Mouse (Mus musculus) hindbrain, embryonic 15.5 days (tissue): ENCODE results near the gene Klhl31. TPM values are rescaled to one million over a fixed set of nuclear protein-coding genes. Genes with fewer than 3 reads are reported as not detected.

Experiments used
- ATAC-seq: fragments of 200-750 bp; cut with Nextera tagmentation; 2 replicates; pipeline ENCODE4 v1.8.0; 2017; ENCODE audit warnings: low read depth, moderate number of reproducible peaks, moderate TSS enrichment; ENCODE audit not compliant: low FRiP score
- H3K27ac ChIP-seq: fragments of 300-500 bp; sonication (generic); replicated peaks from 2 replicates; pipeline ENCODE4 v1.5.1; 2015; ENCODE audit warnings: mild to moderate bottlenecking, inconsistent platforms
- H3K27me3 ChIP-seq: fragments of 300-500 bp; sonication (generic); 2 replicates; pipeline ENCODE4 v1.6.1; 2015; ENCODE audit warnings: control low read depth, inconsistent platforms
- H3K36me3 ChIP-seq: fragments of 300-500 bp; sonication (generic); 2 replicates; pipeline ENCODE4 v1.6.1; 2015; ENCODE audit warnings: control low read depth, inconsistent platforms
- H3K4me1 ChIP-seq: fragments of 300-500 bp; sonication (generic); replicated peaks from 2 replicates; pipeline ENCODE4 v1.6.1; 2015; ENCODE audit warnings: control low read depth, inconsistent platforms
- H3K4me2 ChIP-seq: fragments of 300-500 bp; sonication (generic); 2 replicates; pipeline ENCODE4 v1.6.1; 2015; ENCODE audit warnings: moderate library complexity, mild to moderate bottlenecking, inconsistent platforms
- H3K4me3 ChIP-seq: fragments of 300-500 bp; sonication (generic); 2 replicates; pipeline ENCODE4 v1.5.1; 2015; ENCODE audit warnings: mild to moderate bottlenecking, inconsistent platforms
- H3K9ac ChIP-seq: fragments of 300-500 bp; sonication (generic); 2 replicates; pipeline ENCODE4 v1.6.1; 2015; ENCODE audit warnings: inconsistent platforms
- H3K9me3 ChIP-seq: fragments of 300-500 bp; sonication (generic); 2 replicates; pipeline ENCODE4 v1.6.1; 2016; ENCODE audit warnings: control low read depth, inconsistent platforms
- WGBS: fragments of 180-500 bp; shearing (Covaris S2); methylation state at CpG from one replicate; pipeline ENCODE4 v1.1.7; 2015; 5-methylcytosine and 5-hydroxymethylcytosine counted together
- polyA plus RNA-seq: library from polyadenylated mRNA; unstranded; fragments of >200 nt; fragmentation: Nextera tagmentation; extraction: Ambion mirVana; gene quantifications from 2 replicates; pipeline ENCODE4 v1.2.1, GENCODE M21; 2015

Gene Klhl31
- polyA plus RNA-seq, 1 experiment from 2014 or later, result 0.25 TPM

- no peak overlapping the region for H3K27ac ChIP-seq
- H3K9ac ChIP-seq, result no peak overlapping the region
- 36% methylated on average over 7 of the region's 7 CpGs for WGBS
- H3K4me2 ChIP-seq, result no peak overlapping the region
- ATAC-seq, result no peak
- no peaks in the 10 kb centered on the region for H3K9me3 ChIP-seq
- no peak overlapping the region for H3K4me3 ChIP-seq
- no peaks in the 10 kb centered on the region for H3K4me1 ChIP-seq
- no peaks in the 10 kb centered on the region for H3K36me3 ChIP-seq
- H3K27me3 ChIP-seq, result no peaks in the 10 kb centered on the region
Measured at GRCm38 (mm10) chr9:77607840-77608239, 28.5 kb upstream of the Klhl31 start.

GRCm38 (mm10) chr9:77610811-77611210 lies 25.5 kb upstream of the Klhl31 start:
- no peaks in the 10 kb centered on the region for H3K27me3 ChIP-seq
- ATAC-seq, result no peak
- no peak overlapping the region for H3K9ac ChIP-seq
- H3K4me2 ChIP-seq, result no peak overlapping the region
- no peak overlapping the region for H3K4me3 ChIP-seq
- no peak overlapping the region for H3K27ac ChIP-seq
- no peaks in the 10 kb centered on the region for H3K36me3 ChIP-seq
- H3K4me1 ChIP-seq, result no peaks in the 10 kb centered on the region
- no peaks in the 10 kb centered on the region for H3K9me3 ChIP-seq

DNA sequence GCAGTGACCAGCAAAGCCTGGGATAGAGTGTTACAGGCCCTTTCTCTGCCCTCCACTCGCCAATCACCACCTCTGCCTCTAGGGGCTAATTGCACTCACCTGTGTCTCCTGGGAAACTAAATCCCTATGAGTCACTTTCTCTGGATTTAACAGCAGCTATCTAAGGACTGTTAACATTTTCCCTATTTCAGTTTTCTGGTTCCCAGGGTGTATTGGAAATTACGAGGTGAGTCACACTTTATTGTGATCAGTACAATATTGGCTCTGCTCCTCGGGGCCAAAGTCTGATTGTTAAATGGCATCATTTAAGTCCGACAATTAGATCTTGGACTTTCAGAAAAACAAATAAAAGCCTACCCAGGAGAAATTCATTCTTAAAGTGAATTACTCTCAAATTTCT lies 24.0 kb upstream of the Klhl31 start:
- no peak overlapping the region for H3K9ac ChIP-seq
- ATAC-seq, result no peak
- H3K9me3 ChIP-seq, result no peaks in the 10 kb centered on the region
- H3K4me3 ChIP-seq, result no peak overlapping the region
- H3K4me2 ChIP-seq, result no peak overlapping the region
- H3K27ac ChIP-seq, result no peak overlapping the region
- WGBS, result 80% methylated on average over 4 of the region's 4 CpGs
- H3K4me1 ChIP-seq, result no peaks in the 10 kb centered on the region
- no peaks in the 10 kb centered on the region for H3K27me3 ChIP-seq
- no peaks in the 10 kb centered on the region for H3K36me3 ChIP-seq

DNA sequence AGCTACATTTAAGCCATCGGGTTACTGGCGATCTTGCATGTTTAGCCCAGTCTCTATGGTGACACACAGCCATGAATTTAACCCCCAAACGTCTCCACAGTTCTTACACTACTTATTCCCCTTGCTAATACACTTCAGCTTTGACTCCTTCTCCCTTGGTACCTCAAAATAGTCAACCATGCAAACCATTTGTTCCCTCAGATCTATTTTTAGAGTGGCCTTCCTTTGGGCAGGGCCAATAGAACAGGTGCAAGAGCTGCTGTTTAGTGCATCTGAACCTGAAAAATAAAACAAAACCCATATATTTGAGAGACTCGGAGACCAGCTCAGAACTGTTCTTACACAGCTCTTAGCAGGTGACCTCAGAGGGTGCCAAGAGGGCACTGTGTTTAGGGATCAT lies 20.4 kb upstream of the Klhl31 start:
- Histone ChIP-seq H3K36me3 (no peaks in the 10 kb centered on the region), H3K27ac (no peak overlapping the region), H3K9me3 (no peaks in the 10 kb centered on the region), H3K4me3 (no peak overlapping the region), H3K27me3 (no peaks in the 10 kb centered on the region), H3K9ac (no peak overlapping the region), H3K4me2 (no peak overlapping the region), H3K4me1 (no peaks in the 10 kb centered on the region)
- WGBS, result 60% methylated on average over 4 of the region's 4 CpGs
- no peak for ATAC-seq

DNA sequence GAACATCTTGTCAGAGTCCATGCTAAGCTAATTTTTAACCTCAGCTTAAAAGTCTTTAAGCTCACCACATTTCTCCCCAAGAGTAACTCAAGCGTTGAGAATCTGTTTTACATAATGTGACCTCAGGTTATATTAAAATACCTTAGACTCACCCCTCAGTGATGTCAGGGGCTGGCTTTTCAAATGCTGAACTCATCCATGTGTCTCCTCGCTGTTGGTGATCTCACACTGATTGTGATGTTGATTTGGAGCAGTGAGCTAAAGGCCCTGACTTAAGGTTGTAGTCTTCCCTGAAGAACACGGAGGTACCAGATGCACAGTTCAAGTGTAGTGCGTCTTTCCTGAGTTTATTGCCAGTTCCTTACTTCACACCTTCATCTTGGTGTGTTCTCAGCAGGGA lies 19.5 kb upstream of the Klhl31 start:
- H3K4me3 ChIP-seq, result no peak overlapping the region
- H3K9ac ChIP-seq, result no peak overlapping the region
- H3K4me1 ChIP-seq, result no peaks in the 10 kb centered on the region
- WGBS, result 50% methylated on average over 4 of the region's 4 CpGs
- no peak overlapping the region for H3K4me2 ChIP-seq
- ATAC-seq, result no peak
- H3K36me3 ChIP-seq, result no peaks in the 10 kb centered on the region
- H3K9me3 ChIP-seq, result no peaks in the 10 kb centered on the region
- H3K27ac ChIP-seq, result no peak overlapping the region
- H3K27me3 ChIP-seq, result no peaks in the 10 kb centered on the region

DNA sequence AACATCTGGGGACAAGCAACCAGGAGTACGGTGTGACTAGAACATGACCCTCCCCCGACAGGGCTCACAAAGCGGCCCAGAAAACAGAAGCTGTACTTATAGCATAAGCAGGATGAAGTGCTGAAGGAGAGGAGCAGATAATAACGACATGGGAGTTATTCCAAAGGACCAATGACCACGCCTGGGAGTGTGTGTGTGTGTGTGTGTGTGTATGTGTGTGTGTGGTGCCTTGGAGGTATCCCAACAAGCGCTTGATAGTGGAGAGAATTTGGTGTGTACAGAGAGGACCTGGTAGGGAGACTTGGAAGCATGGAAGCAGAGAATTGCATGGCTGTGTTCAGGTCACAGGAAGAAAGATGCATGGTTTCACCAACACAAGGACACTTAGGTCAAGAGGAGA lies 18.5 kb upstream of the Klhl31 start:
- H3K9ac ChIP-seq, result no peak overlapping the region
- 90% methylated on average over 6 of the region's 6 CpGs for WGBS
- H3K4me3 ChIP-seq, result no peak overlapping the region

GRCm38 (mm10) chr9:77618392-77618791 lies 17.9 kb upstream of the Klhl31 start:
- Histone ChIP-seq H3K27ac (no peak overlapping the region), H3K4me1 (no peaks in the 10 kb centered on the region), H3K9ac (no peak overlapping the region), H3K27me3 (no peaks in the 10 kb centered on the region), H3K4me2 (no peak overlapping the region), H3K4me3 (no peak overlapping the region), H3K9me3 (no peaks in the 10 kb centered on the region), H3K36me3 (no peaks in the 10 kb centered on the region)
- ATAC-seq, result no peak
- 80% methylated on average over 2 of the region's 2 CpGs for WGBS

More for the DNA sequence above, 18.5 kb upstream of the Klhl31 start:
- Histone ChIP-seq H3K4me1 (no peaks in the 10 kb centered on the region), H3K4me2 (no peak overlapping the region), H3K27ac (no peak overlapping the region), H3K27me3 (no peaks in the 10 kb centered on the region), H3K36me3 (no peaks in the 10 kb centered on the region), H3K9me3 (no peaks in the 10 kb centered on the region)
- no peak for ATAC-seq

- H3K4me2 ChIP-seq, result no peak overlapping the region
- H3K4me3 ChIP-seq, result no peak overlapping the region
- H3K36me3 ChIP-seq, result no peaks in the 10 kb centered on the region
- H3K9me3 ChIP-seq, result no peaks in the 10 kb centered on the region
- H3K27ac ChIP-seq, result no peak overlapping the region
- H3K4me1 ChIP-seq, result no peaks in the 10 kb centered on the region
- H3K9ac ChIP-seq, result no peak overlapping the region
- 0 out of 2 replicates have a peak, but pooled peaks have one; percentile 34 for ATAC-seq
- no peaks in the 10 kb centered on the region for H3K27me3 ChIP-seq
- 82% methylated on average over 6 of the region's 6 CpGs for WGBS
Measured at GRCm38 (mm10) chr9:77620077-77620476, 16.2 kb upstream of the Klhl31 start.

- Histone ChIP-seq H3K9ac (no peak overlapping the region), H3K4me1 (no peaks in the 10 kb centered on the region), H3K4me2 (no peak overlapping the region), H3K36me3 (no peaks in the 10 kb centered on the region), H3K27me3 (no peaks in the 10 kb centered on the region), H3K27ac (no peak overlapping the region), H3K9me3 (no peaks in the 10 kb centered on the region), H3K4me3 (no peak overlapping the region)
- peak; percentile 73; the same call in 1 of the 2 replicates for ATAC-seq
- 35% methylated on average over 2 of the region's 2 CpGs for WGBS
Measured at GRCm38 (mm10) chr9:77620482-77620881, 15.8 kb upstream of the Klhl31 start.

DNA sequence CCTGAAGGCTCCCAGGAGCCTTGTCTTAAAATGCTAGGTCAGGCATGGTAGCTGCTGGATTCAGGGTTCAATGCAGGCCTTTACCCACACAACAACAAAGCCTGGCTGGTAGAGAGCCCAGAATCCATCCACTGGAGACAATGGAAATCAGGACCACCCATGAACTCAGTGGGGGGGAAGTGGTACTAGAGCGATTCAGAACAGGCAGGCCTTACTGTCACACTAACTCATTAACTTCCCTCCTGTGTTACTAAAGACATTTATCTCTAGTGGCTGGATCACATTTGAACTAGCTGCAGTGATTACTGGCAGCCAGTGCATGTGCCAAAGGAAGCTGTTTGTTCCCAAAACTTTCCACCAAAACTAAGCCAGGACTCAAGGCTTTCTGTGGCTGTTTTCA lies 13.4 kb upstream of the Klhl31 start:
- Histone ChIP-seq H3K4me2 (no peak overlapping the region), H3K27ac (no peak overlapping the region), H3K27me3 (no peaks in the 10 kb centered on the region), H3K4me3 (no peak overlapping the region), H3K36me3 (no peaks in the 10 kb centered on the region), H3K9ac (no peak overlapping the region), H3K4me1 (no peaks in the 10 kb centered on the region), H3K9me3 (no peaks in the 10 kb centered on the region)
- 8% methylated on average over 1 of the region's 1 CpGs for WGBS
- no peak for ATAC-seq

DNA sequence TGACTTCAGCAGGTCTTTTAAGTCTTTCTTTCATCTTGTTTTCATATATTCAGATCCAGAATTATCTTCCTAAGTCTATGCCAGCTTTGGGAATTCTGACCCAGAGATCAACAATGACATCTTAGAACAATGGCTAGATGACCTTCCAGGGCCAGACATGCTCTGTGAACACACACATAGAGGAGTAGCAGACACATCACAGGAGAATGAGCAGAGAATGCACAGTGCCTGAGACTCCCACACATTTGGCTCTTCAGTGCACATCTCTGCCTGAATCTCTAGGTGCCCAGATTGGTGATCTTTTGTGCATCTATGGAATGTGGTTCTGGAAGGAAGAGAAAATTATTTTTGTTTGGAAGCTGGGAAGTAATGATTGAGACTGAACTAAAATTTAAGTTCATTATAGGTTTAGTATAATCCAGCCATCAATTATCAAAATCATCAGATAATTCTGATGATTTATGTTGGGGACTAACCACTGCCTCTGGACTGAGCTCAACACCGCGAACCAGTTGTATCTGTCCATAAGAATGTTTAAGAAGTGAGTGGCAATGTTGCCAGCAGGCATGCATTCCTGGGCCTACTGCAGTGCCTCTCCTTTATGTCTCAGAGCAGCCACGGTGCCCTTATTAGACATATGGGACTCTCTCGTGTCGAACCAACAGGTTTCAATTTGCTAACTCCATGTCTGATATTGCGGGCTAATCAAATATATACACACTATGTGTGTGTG lies 12.8 kb upstream of the Klhl31 start:
- H3K4me1 ChIP-seq, result no peaks in the 10 kb centered on the region
- no peaks in the 10 kb centered on the region for H3K9me3 ChIP-seq
- H3K27ac ChIP-seq, result no peak overlapping the region
- H3K36me3 ChIP-seq, result no peaks in the 10 kb centered on the region
- WGBS, result 87% methylated on average over 6 of the region's 6 CpGs
- no peaks in the 10 kb centered on the region for H3K27me3 ChIP-seq
- H3K4me2 ChIP-seq, result no peak overlapping the region
- no peak for ATAC-seq
- no peak overlapping the region for H3K9ac ChIP-seq
- H3K4me3 ChIP-seq, result no peak overlapping the region

- no peak overlapping the region for H3K27ac ChIP-seq
- no peak overlapping the region for H3K4me3 ChIP-seq
- H3K4me1 ChIP-seq, result no peaks in the 10 kb centered on the region
- H3K36me3 ChIP-seq, result no peaks in the 10 kb centered on the region
- no peaks in the 10 kb centered on the region for H3K27me3 ChIP-seq
- no peak overlapping the region for H3K4me2 ChIP-seq
- no peak overlapping the region for H3K9ac ChIP-seq
- H3K9me3 ChIP-seq, result no peaks in the 10 kb centered on the region
- ATAC-seq, result no peak
- WGBS, result 83% methylated on average over 5 of the region's 5 CpGs
Measured at GRCm38 (mm10) chr9:77624171-77624570, 12.1 kb upstream of the Klhl31 start.

- no peak for ATAC-seq
- H3K36me3 ChIP-seq, result no peaks in the 10 kb centered on the region
- H3K27ac ChIP-seq, result no peak overlapping the region
- no peaks in the 10 kb centered on the region for H3K27me3 ChIP-seq
- no peak overlapping the region for H3K9ac ChIP-seq
- 90% methylated on average over 10 of the region's 10 CpGs for WGBS
- H3K4me3 ChIP-seq, result no peak overlapping the region
- H3K4me1 ChIP-seq, result no peaks in the 10 kb centered on the region
- no peak overlapping the region for H3K4me2 ChIP-seq
- no peaks in the 10 kb centered on the region for H3K9me3 ChIP-seq
Measured at GRCm38 (mm10) chr9:77628676-77629075, 7.6 kb upstream of the Klhl31 start.
